Mouse (Mus musculus): ENCODE measurements around the gene Krt35.

DNA sequence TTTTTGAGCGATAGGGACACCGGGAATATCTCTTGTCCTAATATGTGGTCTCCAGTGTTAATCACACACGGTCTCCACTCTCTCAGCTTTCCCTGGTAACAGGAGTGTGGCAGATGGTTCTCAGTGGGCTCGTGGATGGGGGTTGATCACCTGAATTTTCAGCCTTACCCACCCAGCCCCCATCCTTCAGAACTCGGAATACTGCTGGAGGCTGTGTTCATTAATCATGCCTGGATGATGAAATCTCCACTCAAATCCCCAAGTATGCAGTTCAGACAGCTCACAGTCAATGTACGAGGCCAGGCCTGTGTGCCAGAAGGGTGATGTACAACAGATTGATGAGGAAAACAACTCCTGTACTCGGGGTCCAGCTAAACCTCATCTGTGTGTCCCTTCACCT is 28.9 kb upstream of the Krt35 start:
- TF ChIP-seq CTCF (IDR thresholded peaks at IDR 0.05; ENCODE audit: borderline replicate concordance, extremely low read depth, insufficient read depth, insufficient read length) = no peak
- no peak for TF ChIP-seq POLR2A (IDR thresholded peaks at IDR 0.05; ENCODE audit: borderline replicate concordance, extremely low read depth, insufficient read depth, insufficient read length, poor library complexity, severe bottlenecking)
